Mouse (Mus musculus) limb, embryonic 14.5 days (tissue): ENCODE measurements at regions not wholly inside any gene's neighbourhood (a gene's known extent, or its start where the extent isn't known, plus 50 kb on each side); places are given as distances from the start of the nearest gene placed in this dataset.

ENCODE experiments used
- ATAC-seq: fragments of 200-750 bp; cut with Nextera tagmentation; 2 replicates; pipeline ENCODE4 v1.8.0; 2017; ENCODE audit warnings: low read depth, moderate number of reproducible peaks, moderate TSS enrichment; ENCODE audit not compliant: low FRiP score
- DNase-seq: peaks from one replicate; pipeline ENCODE4 v3.0.0-alpha.2; 2015; ENCODE audit warnings: low spot score
- H3K27ac ChIP-seq: fragments of 300-500 bp; sonication (generic); replicated peaks from 2 replicates; pipeline ENCODE4 v1.5.1; 2014; ENCODE audit warnings: low read depth, mild to moderate bottlenecking, low read length, moderate library complexity, mixed read lengths
- H3K27me3 ChIP-seq: fragments of 300-500 bp; sonication (generic); 2 replicates; pipeline ENCODE4 v1.6.1; 2014; ENCODE audit warnings: low read length, mixed read lengths; ENCODE audit not compliant: control insufficient read depth, insufficient read depth
- H3K36me3 ChIP-seq: fragments of 300-500 bp; sonication (generic); 2 replicates; pipeline ENCODE4 v1.6.1; 2014; ENCODE audit warnings: mild to moderate bottlenecking, low read length, moderate library complexity, mixed read lengths; ENCODE audit not compliant: control insufficient read depth, insufficient read depth
- H3K4me1 ChIP-seq: fragments of 300-500 bp; sonication (generic); 2 replicates; pipeline ENCODE4 v1.6.1; 2014; ENCODE audit warnings: antibody characterized with exemption, low read length, mixed read lengths; ENCODE audit not compliant: control insufficient read depth, insufficient read depth
- H3K4me2 ChIP-seq: fragments of 300-500 bp; sonication (generic); replicated peaks from 2 replicates; pipeline ENCODE4 v1.6.1; 2014; ENCODE audit warnings: low read depth, mild to moderate bottlenecking, low read length, moderate library complexity; ENCODE audit not compliant: severe bottlenecking
- H3K4me3 ChIP-seq: fragments of 300-500 bp; sonication (generic); replicated peaks from 2 replicates; pipeline ENCODE4 v1.5.1; 2014; ENCODE audit warnings: low read length
- H3K9ac ChIP-seq: fragments of 300-500 bp; sonication (generic); 2 replicates; pipeline ENCODE4 v1.6.1; 2014; ENCODE audit warnings: mild to moderate bottlenecking, low read depth, low read length, moderate library complexity; ENCODE audit not compliant: severe bottlenecking
- H3K9me3 ChIP-seq: fragments of 300-500 bp; sonication (generic); 2 replicates; pipeline ENCODE4 v1.6.1; 2016; ENCODE audit warnings: low read length; ENCODE audit not compliant: control insufficient read depth
- POLR2A ChIP-seq: fragments of 200-500 bp; IDR thresholded peaks from 2 replicates; pipeline ENCODE4 v1.8.0; 2012; ENCODE audit warnings: inconsistent platforms, mild to moderate bottlenecking, moderate library complexity, borderline replicate concordance; ENCODE audit not compliant: insufficient read depth, insufficient read length; ENCODE audit errors: extremely low read depth
- WGBS: fragments of 180-500 bp; shearing (Covaris S2); extraction: QIAGEN DNeasy Blood & Tissue Kit; methylation state at CpG from one replicate; pipeline ENCODE4 v1.1.7; 2014; 5-methylcytosine and 5-hydroxymethylcytosine counted together

DNA sequence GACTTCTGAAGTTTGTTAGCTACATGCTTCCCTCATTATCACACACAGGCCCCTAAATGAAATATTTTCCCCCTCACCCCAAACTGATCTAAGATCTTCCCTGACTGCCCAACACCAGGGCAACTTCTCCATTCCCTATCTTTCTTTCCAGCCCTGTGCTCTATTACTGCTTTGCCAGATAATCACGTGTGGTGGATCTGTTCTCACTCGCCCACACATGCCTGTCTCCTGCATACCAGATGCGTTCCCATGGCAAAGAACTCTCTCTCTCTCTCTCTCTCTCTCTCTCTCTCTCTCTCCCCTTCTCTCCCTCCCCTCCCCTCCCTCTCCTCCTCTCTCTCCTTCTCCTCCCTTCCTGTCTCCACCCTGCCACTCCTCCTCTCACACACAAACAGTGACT, 88.8 kb upstream of the Npy2r start:
- TF ChIP-seq POLR2A, result no peak
- no peaks in the 10 kb centered on the region for H3K9me3 ChIP-seq
- H3K27ac ChIP-seq, result no peak overlapping the region
- no peak overlapping the region for H3K4me3 ChIP-seq
- no peak overlapping the region for H3K4me2 ChIP-seq
- no peak overlapping the region for H3K9ac ChIP-seq
- no peak for ATAC-seq
- peak; percentile 39 for DNase-seq
- WGBS, result 24% methylated on average over 3 of the region's 3 CpGs
- no peaks in the 10 kb centered on the region for H3K4me1 ChIP-seq
- H3K27me3 ChIP-seq, result no peaks in the 10 kb centered on the region
- H3K36me3 ChIP-seq, result no peaks in the 10 kb centered on the region

- Histone ChIP-seq H3K36me3 (no peaks in the 10 kb centered on the region), H3K4me3 (no peak overlapping the region), H3K27ac (no peak overlapping the region), H3K9ac (no peak overlapping the region), H3K4me1 (no peaks in the 10 kb centered on the region), H3K27me3 (no peaks in the 10 kb centered on the region), H3K4me2 (no peak overlapping the region), H3K9me3 (no peaks in the 10 kb centered on the region)
- WGBS, result 43% methylated on average over 3 of the region's 3 CpGs
- DNase-seq, result no peak
- no peak for ATAC-seq
- TF ChIP-seq POLR2A, result no peak
These were observed 72.6 kb upstream of the Npy2r start for GRCm38 (mm10) chr3:82620418-82621003.

- no peak overlapping the region for H3K4me2 ChIP-seq
- TF ChIP-seq POLR2A, result no peak
- H3K27me3 ChIP-seq, result no peaks in the 10 kb centered on the region
- DNase-seq, result no peak
- no peak overlapping the region for H3K9ac ChIP-seq
- H3K27ac ChIP-seq, result no peak overlapping the region
- H3K4me3 ChIP-seq, result no peak overlapping the region
- H3K36me3 ChIP-seq, result no peaks in the 10 kb centered on the region
- 80% methylated on average over 5 of the region's 5 CpGs for WGBS
- ATAC-seq, result no peak
- no peaks in the 10 kb centered on the region for H3K4me1 ChIP-seq
- no peaks in the 10 kb centered on the region for H3K9me3 ChIP-seq
These were observed 71.5 kb upstream of the Npy2r start for GRCm38 (mm10) chr3:82619371-82619770.

DNA sequence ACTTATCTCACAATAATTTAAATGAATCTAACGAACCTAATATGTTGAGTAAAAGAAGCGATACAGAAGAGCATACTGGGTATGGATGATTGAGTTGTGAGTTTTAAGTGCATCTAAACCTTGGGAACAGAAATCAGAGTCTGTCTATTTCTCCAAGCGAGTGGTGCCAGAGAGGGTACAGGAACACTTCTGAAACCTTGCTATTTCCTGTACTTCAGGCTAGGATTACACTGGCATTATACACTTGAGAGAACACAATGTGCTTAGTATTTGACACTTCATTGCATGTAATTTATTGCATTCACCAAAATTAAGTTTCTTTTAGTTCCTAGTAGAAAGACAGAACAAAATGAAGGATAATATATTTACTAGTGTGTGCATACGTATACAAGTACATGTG, 54.0 kb upstream of the Npy2r start:
- no peak for TF ChIP-seq POLR2A
- H3K4me2 ChIP-seq, result no peak overlapping the region
- H3K9ac ChIP-seq, result no peak overlapping the region
- ATAC-seq, result no peak
- H3K27ac ChIP-seq, result no peak overlapping the region
- H3K4me1 ChIP-seq, result no peaks in the 10 kb centered on the region
- H3K4me3 ChIP-seq, result no peak overlapping the region
- no peaks in the 10 kb centered on the region for H3K9me3 ChIP-seq
- no peak for DNase-seq
- WGBS, result 82% methylated on average over 4 of the region's 4 CpGs
- H3K27me3 ChIP-seq, result no peaks in the 10 kb centered on the region
- no peaks in the 10 kb centered on the region for H3K36me3 ChIP-seq

GRCm38 (mm10) chr3:82598656-82599055, 50.8 kb upstream of the Npy2r start:
- Histone ChIP-seq H3K9me3 (no peaks in the 10 kb centered on the region), H3K36me3 (no peaks in the 10 kb centered on the region), H3K4me2 (no peak overlapping the region), H3K9ac (no peak overlapping the region), H3K4me1 (no peaks in the 10 kb centered on the region), H3K27me3 (no peaks in the 10 kb centered on the region), H3K27ac (no peak overlapping the region), H3K4me3 (no peak overlapping the region)
- DNase-seq (no peak), ATAC-seq (no peak)
- TF ChIP-seq POLR2A, result no peak
- 85% methylated on average over 1 of the region's 1 CpGs for WGBS
